Mouse (Mus musculus): ENCODE data around the gene Prkd1. TPM values are rescaled to one million over a fixed set of nuclear protein-coding genes. Genes with fewer than 3 reads are reported as not detected.

The Prkd1 gene
- polyA plus RNA-seq, 1 experiment from 2014 or later: 0.33 TPM

DNA sequence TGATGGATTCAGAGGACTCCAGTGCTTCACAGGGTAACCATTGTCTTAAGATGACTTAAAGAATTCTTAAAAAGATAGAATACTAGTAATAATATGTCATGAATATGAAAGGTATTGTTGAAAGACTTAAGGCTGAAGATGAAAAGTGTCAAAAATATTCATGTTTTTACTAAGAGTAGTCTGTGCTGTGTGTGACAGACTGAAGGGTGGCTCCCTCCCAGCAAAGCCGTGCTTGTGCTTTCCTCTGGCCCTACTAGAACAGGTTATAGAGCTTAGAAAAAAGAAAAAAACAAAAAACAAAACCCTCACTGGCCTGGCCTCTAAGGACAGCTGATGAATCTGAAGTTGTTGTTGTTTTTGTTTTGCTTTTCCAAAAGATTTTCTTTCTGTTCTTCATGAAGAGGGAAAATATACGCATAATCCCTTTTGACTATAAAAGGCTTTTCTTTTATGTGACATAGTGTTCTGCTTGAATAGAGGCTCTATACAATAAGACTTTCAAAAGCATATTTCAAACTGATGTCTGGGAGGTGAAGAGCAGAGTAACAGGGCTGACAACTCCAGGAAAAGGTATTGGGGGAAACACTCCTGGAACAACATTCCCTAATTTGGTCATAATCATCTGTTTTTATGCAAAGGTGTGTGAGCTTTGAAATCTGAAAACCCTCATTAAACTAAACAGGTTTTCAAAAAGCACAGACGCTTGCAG, 148.9 kb downstream of the Prkd1 start:
- Histone ChIP-seq H3K4me2 (ENCODE audit: low read depth, low read length) (no peak overlapping the region), H3K27ac (ENCODE audit: low read length) (no peak overlapping the region), H3K4me3 (ENCODE audit: low read depth, low read length) (no peak overlapping the region), H3K36me3 (ENCODE audit: control insufficient read depth, insufficient read depth) (no peaks in the 10 kb centered on the region), H3K9ac (ENCODE audit: low read depth, low read length) (no peak overlapping the region), H3K9me3 (replicated peaks; ENCODE audit: control insufficient read depth, low read length) (no peaks in the 10 kb centered on the region), H3K4me1 (ENCODE audit: control insufficient read depth, low read depth, low read length) (no peaks in the 10 kb centered on the region), H3K27me3 (ENCODE audit: control insufficient read depth, insufficient read depth, low read depth, low read length) (no peaks in the 10 kb centered on the region)
- 71% methylated on average over 3 of the region's 3 CpGs for WGBS (ENCODE audit: insufficient replicate concordance)
- ATAC-seq (ENCODE audit: low read depth): no peak

- no peak for ATAC-seq (ENCODE audit: low read depth)
- Histone ChIP-seq H3K27me3 (ENCODE audit: control insufficient read depth, insufficient read depth, low read depth, low read length) (no peaks in the 10 kb centered on the region), H3K9ac (ENCODE audit: low read depth, low read length) (no peak overlapping the region), H3K4me3 (ENCODE audit: low read depth, low read length) (no peak overlapping the region), H3K4me1 (ENCODE audit: control insufficient read depth, low read depth, low read length) (no peaks in the 10 kb centered on the region), H3K36me3 (ENCODE audit: control insufficient read depth, insufficient read depth) (no peaks in the 10 kb centered on the region), H3K27ac (ENCODE audit: low read length) (no peak overlapping the region), H3K4me2 (ENCODE audit: low read depth, low read length) (no peak overlapping the region), H3K9me3 (replicated peaks; ENCODE audit: control insufficient read depth, low read length) (no peaks in the 10 kb centered on the region)
- WGBS (ENCODE audit: insufficient replicate concordance): 68% methylated on average over 3 of the region's 3 CpGs
These were observed 152.9 kb downstream of the Prkd1 start for GRCm38 (mm10) chr12:50496006-50496405.

DNA sequence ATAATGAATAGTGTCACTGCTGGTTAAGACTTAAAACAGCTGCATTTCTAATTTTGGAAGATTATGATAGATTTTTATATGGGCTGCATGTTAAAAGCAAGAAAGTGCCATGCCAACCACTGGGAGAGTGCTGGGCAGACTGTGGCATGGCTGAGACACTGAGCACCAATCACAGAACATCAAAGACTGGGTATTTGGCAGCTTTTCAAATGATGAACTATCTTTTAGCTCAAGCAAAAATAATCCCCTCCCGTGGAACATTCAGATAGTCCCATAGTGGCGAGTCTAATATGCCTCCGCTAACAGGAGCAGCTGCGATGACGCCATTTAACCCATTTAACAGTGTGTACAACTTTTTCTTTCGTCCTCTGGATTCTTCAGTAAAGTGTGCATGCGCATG, 169.1 kb downstream of the Prkd1 start:
- Histone ChIP-seq H3K4me1 (ENCODE audit: control insufficient read depth, low read depth, low read length) (no peaks in the 10 kb centered on the region), H3K27me3 (ENCODE audit: control insufficient read depth, insufficient read depth, low read depth, low read length) (no peaks in the 10 kb centered on the region), H3K9ac (ENCODE audit: low read depth, low read length) (no peak overlapping the region), H3K4me2 (ENCODE audit: low read depth, low read length) (no peak overlapping the region), H3K36me3 (ENCODE audit: control insufficient read depth, insufficient read depth) (no peaks in the 10 kb centered on the region), H3K9me3 (replicated peaks; ENCODE audit: control insufficient read depth, low read length) (no peaks in the 10 kb centered on the region), H3K27ac (ENCODE audit: low read length) (no peak overlapping the region), H3K4me3 (ENCODE audit: low read depth, low read length) (no peak overlapping the region)
- ATAC-seq (ENCODE audit: low read depth): no peak
- WGBS (ENCODE audit: insufficient replicate concordance): 73% methylated on average over 7 of the region's 7 CpGs

GRCm38 (mm10) chr12:50457151-50457550, 191.7 kb downstream of the Prkd1 start:
- WGBS (ENCODE audit: insufficient replicate concordance): 72% methylated on average over 3 of the region's 3 CpGs
- ATAC-seq (ENCODE audit: low read depth): no peak

DNA sequence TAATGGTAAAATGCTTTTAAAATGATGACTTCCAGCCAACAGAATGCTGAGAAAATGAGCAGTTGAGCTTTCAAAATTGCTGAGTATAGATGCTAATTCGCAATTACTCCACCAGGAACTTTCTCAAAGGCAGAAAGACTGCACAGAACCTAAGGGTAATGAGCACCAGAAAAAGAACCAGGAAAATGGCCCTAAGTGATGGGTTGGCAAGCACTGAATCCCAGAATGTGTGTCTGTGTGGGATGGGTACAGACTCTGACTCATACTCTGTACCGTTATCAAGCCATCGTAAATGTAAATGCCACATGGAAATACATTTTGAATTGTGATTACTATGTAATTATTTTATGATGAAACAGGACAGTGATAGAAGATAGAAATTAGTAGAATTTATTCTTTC, 197.1 kb downstream of the Prkd1 start:
- H3K9ac ChIP-seq (ENCODE audit: low read depth, low read length): no peak overlapping the region
- no peaks in the 10 kb centered on the region for H3K27me3 ChIP-seq (ENCODE audit: control insufficient read depth, insufficient read depth, low read depth, low read length)
- WGBS (ENCODE audit: insufficient replicate concordance): 77% methylated on average over 3 of the region's 3 CpGs
- H3K4me1 ChIP-seq (ENCODE audit: control insufficient read depth, low read depth, low read length): no peaks in the 10 kb centered on the region
- H3K4me2 ChIP-seq (ENCODE audit: low read depth, low read length): no peak overlapping the region
- ATAC-seq (ENCODE audit: low read depth): no peak
- no peak overlapping the region for H3K27ac ChIP-seq (ENCODE audit: low read length)
- no peaks in the 10 kb centered on the region for H3K9me3 ChIP-seq (replicated peaks; ENCODE audit: control insufficient read depth, low read length)
- no peaks in the 10 kb centered on the region for H3K36me3 ChIP-seq (ENCODE audit: control insufficient read depth, insufficient read depth)
- H3K4me3 ChIP-seq (ENCODE audit: low read depth, low read length): no peak overlapping the region

More at GRCm38 (mm10) chr12:50457151-50457550, 191.7 kb downstream of the Prkd1 start:
- no peaks in the 10 kb centered on the region for H3K9me3 ChIP-seq (replicated peaks; ENCODE audit: control insufficient read depth, low read length)
- no peak overlapping the region for H3K4me2 ChIP-seq (ENCODE audit: low read depth, low read length)
- H3K27me3 ChIP-seq (ENCODE audit: control insufficient read depth, insufficient read depth, low read depth, low read length): no peaks in the 10 kb centered on the region
- no peak overlapping the region for H3K4me3 ChIP-seq (ENCODE audit: low read depth, low read length)
- no peaks in the 10 kb centered on the region for H3K4me1 ChIP-seq (ENCODE audit: control insufficient read depth, low read depth, low read length)
- no peak overlapping the region for H3K9ac ChIP-seq (ENCODE audit: low read depth, low read length)
- H3K27ac ChIP-seq (ENCODE audit: low read length): no peak overlapping the region
- H3K36me3 ChIP-seq (ENCODE audit: control insufficient read depth, insufficient read depth): no peaks in the 10 kb centered on the region

GRCm38 (mm10) chr12:50436660-50437059, 212.2 kb downstream of the Prkd1 start:
- Histone ChIP-seq H3K4me1 (ENCODE audit: control insufficient read depth, low read depth, low read length) (no peaks in the 10 kb centered on the region), H3K27me3 (ENCODE audit: control insufficient read depth, insufficient read depth, low read depth, low read length) (no peaks in the 10 kb centered on the region), H3K36me3 (ENCODE audit: control insufficient read depth, insufficient read depth) (no peaks in the 10 kb centered on the region), H3K27ac (ENCODE audit: low read length) (no peak overlapping the region), H3K4me3 (ENCODE audit: low read depth, low read length) (no peak overlapping the region), H3K4me2 (ENCODE audit: low read depth, low read length) (no peak overlapping the region), H3K9ac (ENCODE audit: low read depth, low read length) (no peak overlapping the region), H3K9me3 (replicated peaks; ENCODE audit: control insufficient read depth, low read length) (no peaks in the 10 kb centered on the region)
- WGBS (ENCODE audit: insufficient replicate concordance): 78% methylated on average over 6 of the region's 6 CpGs
- ATAC-seq (ENCODE audit: low read depth): no peak

- H3K27me3 ChIP-seq (ENCODE audit: control insufficient read depth, insufficient read depth, low read depth, low read length): no peaks in the 10 kb centered on the region
These were observed 218.7 kb downstream of the Prkd1 start for GRCm38 (mm10) chr12:50430129-50430703.

GRCm38 (mm10) chr12:50352404-50352803, 296.5 kb downstream of the Prkd1 start:
- no peaks in the 10 kb centered on the region for H3K27me3 ChIP-seq (ENCODE audit: control insufficient read depth, insufficient read depth, low read depth, low read length)
- no peak for ATAC-seq (ENCODE audit: low read depth)
- no peak overlapping the region for H3K27ac ChIP-seq (ENCODE audit: low read length)
- no peaks in the 10 kb centered on the region for H3K36me3 ChIP-seq (ENCODE audit: control insufficient read depth, insufficient read depth)
- no peaks in the 10 kb centered on the region for H3K9me3 ChIP-seq (replicated peaks; ENCODE audit: control insufficient read depth, low read length)
- no peak overlapping the region for H3K9ac ChIP-seq (ENCODE audit: low read depth, low read length)
- no peak overlapping the region for H3K4me2 ChIP-seq (ENCODE audit: low read depth, low read length)
- 62% methylated on average over 11 of the region's 11 CpGs for WGBS (ENCODE audit: insufficient replicate concordance)
- no peaks in the 10 kb centered on the region for H3K4me1 ChIP-seq (ENCODE audit: control insufficient read depth, low read depth, low read length)
- no peak overlapping the region for H3K4me3 ChIP-seq (ENCODE audit: low read depth, low read length)

More at GRCm38 (mm10) chr12:50430129-50430703, 218.7 kb downstream of the Prkd1 start:
- ATAC-seq (ENCODE audit: low read depth): no peak
- Histone ChIP-seq H3K4me2 (ENCODE audit: low read depth, low read length) (no peak overlapping the region), H3K9me3 (replicated peaks; ENCODE audit: control insufficient read depth, low read length) (no peaks in the 10 kb centered on the region), H3K4me3 (ENCODE audit: low read depth, low read length) (no peak overlapping the region), H3K27ac (ENCODE audit: low read length) (no peak overlapping the region), H3K4me1 (ENCODE audit: control insufficient read depth, low read depth, low read length) (no peaks in the 10 kb centered on the region), H3K9ac (ENCODE audit: low read depth, low read length) (no peak overlapping the region), H3K36me3 (ENCODE audit: control insufficient read depth, insufficient read depth) (no peaks in the 10 kb centered on the region)
- 64% methylated on average over 5 of the region's 5 CpGs for WGBS (ENCODE audit: insufficient replicate concordance)

- no peak overlapping the region for H3K4me2 ChIP-seq (ENCODE audit: low read depth, low read length)
- no peak overlapping the region for H3K9ac ChIP-seq (ENCODE audit: low read depth, low read length)
- H3K27me3 ChIP-seq (ENCODE audit: control insufficient read depth, insufficient read depth, low read depth, low read length): no peaks in the 10 kb centered on the region
- H3K36me3 ChIP-seq (ENCODE audit: control insufficient read depth, insufficient read depth): no peaks in the 10 kb centered on the region
- H3K27ac ChIP-seq (ENCODE audit: low read length): no peak overlapping the region
- no peak overlapping the region for H3K4me3 ChIP-seq (ENCODE audit: low read depth, low read length)
- H3K9me3 ChIP-seq (replicated peaks; ENCODE audit: control insufficient read depth, low read length): no peaks in the 10 kb centered on the region
- WGBS (ENCODE audit: insufficient replicate concordance): 56% methylated on average over 4 of the region's 4 CpGs
- H3K4me1 ChIP-seq (ENCODE audit: control insufficient read depth, low read depth, low read length): no peaks in the 10 kb centered on the region
- no peak for ATAC-seq (ENCODE audit: low read depth)
These were observed 315.7 kb downstream of the Prkd1 start for GRCm38 (mm10) chr12:50333182-50333581.
